Mouse (Mus musculus) kidney, adult 2 months (tissue): ENCODE data around the gene Phex. TPM values are rescaled to one million over a fixed set of nuclear protein-coding genes. Genes with fewer than 3 reads are reported as not detected.
A peak's percentile ranks its signal among the peaks of the same experiment; 100 is the strongest.

Experiments used
- DNase-seq: peaks from one replicate; pipeline ENCODE4 v3.0.0; 2021
- H3K27ac ChIP-seq: fragments of 200-500 bp; 2 replicates; pipeline ENCODE4 v1.5.1; 2012; ENCODE audit warnings: low read depth, low read length, control low read depth, inconsistent platforms; ENCODE audit not compliant: insufficient read depth
- H3K27me3 ChIP-seq: fragments of 200-500 bp; replicated peaks from 2 replicates; pipeline ENCODE4 v1.6.1; 2012; ENCODE audit warnings: mild to moderate bottlenecking, moderate library complexity, low read length, inconsistent platforms; ENCODE audit not compliant: control insufficient read depth, insufficient read depth
- H3K36me3 ChIP-seq: fragments of 200-500 bp; 2 replicates; pipeline ENCODE4 v1.6.1; 2012; ENCODE audit warnings: mild to moderate bottlenecking, moderate library complexity, low read length, inconsistent platforms; ENCODE audit not compliant: control insufficient read depth, insufficient read depth
- H3K4me1 ChIP-seq: fragments of 200-500 bp; 2 replicates; pipeline ENCODE4 v1.6.1; 2011; ENCODE audit warnings: low read length; ENCODE audit not compliant: control insufficient read depth, insufficient read depth
- H3K4me3 ChIP-seq: fragments of 200-500 bp; 2 replicates; pipeline ENCODE4 v1.5.1; 2011; ENCODE audit warnings: mild to moderate bottlenecking, low read depth, low read length, control low read depth; ENCODE audit not compliant: insufficient read depth
- CTCF ChIP-seq: fragments of 200-500 bp; conservative IDR thresholded peaks from 2 replicates; pipeline ENCODE4 v1.5.1; 2011; ENCODE audit warnings: low read depth, mild to moderate bottlenecking, control low read depth, low read length, moderate library complexity, mixed read lengths; ENCODE audit not compliant: insufficient read depth, insufficient read length
- POLR2A ChIP-seq: fragments of 200-500 bp; IDR thresholded peaks from one replicate; pipeline ENCODE4 v1.6.1; 2011; ENCODE audit warnings: low read depth, low read length, control low read depth
- WGBS: fragments of 180-500 bp; shearing (Covaris S2); methylation state at CpG from one replicate; pipeline ENCODE4 v1.1.7; 2018; 5-methylcytosine and 5-hydroxymethylcytosine counted together
- polyA plus RNA-seq: library from polyadenylated mRNA; depleted of rRNA; stranded (reverse); fragments of >200 nt; gene quantifications from 2 replicates; pipeline ENCODE4 v1.2.3, GENCODE M21; 2012; rRNA removed

Gene Phex
- polyA plus RNA-seq: not detected in 2 replicates

- H3K27me3 ChIP-seq: no peaks in the 10 kb centered on the region
- no peak within 1 kb of the TSS for H3K27ac ChIP-seq
- TF ChIP-seq POLR2A (no peak), CTCF (no peak)
- no peak within 1 kb of the TSS for H3K4me3 ChIP-seq
- H3K4me1 ChIP-seq: no peaks in the 10 kb centered on the region
- no peak for DNase-seq
- 60% methylated on average over 5 of the region's 5 CpGs for WGBS
- H3K36me3 ChIP-seq: no peaks in the 10 kb centered on the region
Measured at GRCm38 (mm10) chrX:157415212-157415611, at the start of gene Phex. Phex (minus strand) TSS chrX:157415312.

GRCm38 (mm10) chrX:157462716-157463115 lies 47.6 kb upstream of the Phex start:
- 54% methylated on average over 3 of the region's 3 CpGs for WGBS
- Histone ChIP-seq H3K36me3 (no peaks in the 10 kb centered on the region), H3K4me1 (no peaks in the 10 kb centered on the region), H3K27ac (no peak overlapping the region), H3K27me3 (no peaks in the 10 kb centered on the region), H3K4me3 (no peak overlapping the region)
- TF ChIP-seq POLR2A (no peak), CTCF (no peak)
- peak; percentile 11 for DNase-seq

DNA sequence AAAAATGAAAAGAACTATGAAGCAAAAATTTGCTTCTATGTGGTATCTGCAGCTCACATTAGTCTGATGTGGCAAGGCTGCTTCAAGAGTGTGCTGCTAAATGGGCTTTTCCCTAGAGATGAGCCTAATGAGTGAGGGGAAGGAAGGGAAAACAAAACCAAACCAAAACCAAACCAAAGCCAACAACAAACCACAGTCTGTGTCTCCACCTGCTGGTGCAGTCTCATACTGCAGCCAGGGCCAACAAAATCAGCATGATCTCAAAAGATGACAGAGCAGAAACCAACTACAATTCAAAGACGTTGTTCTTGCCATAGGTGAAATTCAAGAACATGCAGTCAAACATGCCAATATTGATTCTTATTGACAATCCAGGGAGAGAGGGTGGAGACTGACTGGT lies 39.3 kb upstream of the Phex start:
- no peak overlapping the region for H3K27ac ChIP-seq
- H3K4me1 ChIP-seq: no peaks in the 10 kb centered on the region; the same call in 1 of the 2 replicates
- TF ChIP-seq CTCF: peak; percentile 79
- no peak for TF ChIP-seq POLR2A
- H3K27me3 ChIP-seq: no peaks in the 10 kb centered on the region
- 0% methylated on average over 1 of the region's 1 CpGs for WGBS
- no peaks in the 10 kb centered on the region for H3K36me3 ChIP-seq
- H3K4me3 ChIP-seq: no peak overlapping the region
- DNase-seq: peak; percentile 27

- 87% methylated on average over 1 of the region's 1 CpGs for WGBS
- H3K27ac ChIP-seq: no peak overlapping the region
- no peaks in the 10 kb centered on the region; the same call in 1 of the 2 replicates for H3K4me1 ChIP-seq
- no peaks in the 10 kb centered on the region for H3K27me3 ChIP-seq
- H3K36me3 ChIP-seq: no peaks in the 10 kb centered on the region
- H3K4me3 ChIP-seq: no peak overlapping the region
- TF ChIP-seq POLR2A (no peak), CTCF (no peak)
- no peak for DNase-seq
Measured at GRCm38 (mm10) chrX:157449000-157449399, 33.9 kb upstream of the Phex start.

DNA sequence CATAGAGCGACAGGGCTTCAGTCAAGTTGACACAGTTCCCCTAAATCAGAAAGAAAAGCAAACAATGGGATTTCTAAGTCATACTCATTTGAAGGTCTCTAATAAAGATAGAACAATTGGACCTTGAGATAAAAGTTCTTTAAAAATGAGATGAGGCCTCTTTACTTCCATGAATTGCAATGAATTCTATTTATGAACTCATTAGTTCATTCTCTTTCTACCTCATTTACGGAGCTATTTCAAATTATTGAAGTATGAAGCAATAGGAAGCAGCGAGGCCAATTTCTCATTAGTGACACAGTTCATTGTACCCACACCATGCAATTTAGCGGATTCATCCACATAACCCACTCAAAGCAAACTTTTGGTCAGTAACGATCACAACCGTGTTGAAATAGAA lies 32.3 kb upstream of the Phex start:
- H3K4me3 ChIP-seq: no peak overlapping the region
- no peaks in the 10 kb centered on the region for H3K27me3 ChIP-seq
- TF ChIP-seq CTCF (no peak), POLR2A (no peak)
- 87% methylated on average over 6 of the region's 6 CpGs for WGBS
- DNase-seq: no peak
- no peaks in the 10 kb centered on the region; the same call in 1 of the 2 replicates for H3K4me1 ChIP-seq
- H3K36me3 ChIP-seq: no peaks in the 10 kb centered on the region
- no peak overlapping the region for H3K27ac ChIP-seq

DNA sequence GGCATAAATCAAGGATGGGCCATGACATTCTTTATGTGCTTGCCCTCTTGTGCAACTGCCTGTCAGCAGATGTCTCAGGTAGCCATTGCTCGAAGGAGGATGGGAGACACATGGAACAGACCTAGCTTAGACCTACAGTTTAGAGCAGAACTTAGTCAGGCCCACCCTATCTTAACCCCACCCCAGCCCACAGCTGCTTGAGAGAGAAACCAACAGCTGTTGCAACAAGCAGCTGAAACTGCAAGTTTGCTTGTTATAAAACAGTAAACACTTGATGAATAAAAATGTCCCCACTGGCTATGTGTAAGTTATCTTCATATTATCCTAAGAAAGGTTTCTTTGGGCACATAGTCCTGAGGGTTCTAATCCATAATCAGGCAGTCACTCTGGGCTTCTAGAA lies 19.7 kb upstream of the Phex start:
- no peaks in the 10 kb centered on the region for H3K27me3 ChIP-seq
- H3K36me3 ChIP-seq: no peaks in the 10 kb centered on the region
- no peak for DNase-seq
- H3K4me3 ChIP-seq: no peak overlapping the region
- WGBS: 69% methylated on average over 1 of the region's 1 CpGs
- no peak overlapping the region for H3K27ac ChIP-seq
- H3K4me1 ChIP-seq: no peaks in the 10 kb centered on the region
- TF ChIP-seq POLR2A: no peak
- no peak for TF ChIP-seq CTCF

GRCm38 (mm10) chrX:157419451-157419850 lies 4.3 kb upstream of the Phex start:
- DNase-seq: no peak
- Histone ChIP-seq H3K27ac (no peak overlapping the region), H3K4me1 (no peaks in the 10 kb centered on the region), H3K4me3 (no peak overlapping the region), H3K36me3 (no peaks in the 10 kb centered on the region), H3K27me3 (no peaks in the 10 kb centered on the region)
- no peak for TF ChIP-seq POLR2A
- no peak for TF ChIP-seq CTCF
- WGBS: 42% methylated on average over 2 of the region's 2 CpGs
